Mouse (Mus musculus) midbrain, embryonic 10.5 days (tissue): ENCODE data around the gene Tspan31. TPM values are rescaled to one million over a fixed set of nuclear protein-coding genes. Genes with fewer than 3 reads are reported as not detected.
"Not testable (repeated sequence)": the region's sequence is repeated elsewhere in the genome, so short reads cannot be mapped to it uniquely, and the experiment has no call there.

Experiments
- DNase-seq: peaks from one replicate; pipeline ENCODE4 v3.0.0-alpha.2; 2017; ENCODE audit warnings: low spot score
- H3K27ac ChIP-seq: fragments of 300-500 bp; sonication (generic); replicated peaks from 2 replicates; pipeline ENCODE4 v1.5.1; 2016; ENCODE audit warnings: mild to moderate bottlenecking
- H3K27me3 ChIP-seq: fragments of 300-500 bp; sonication (generic); 2 replicates; pipeline ENCODE4 v1.6.1; 2016; ENCODE audit warnings: low read depth, mild to moderate bottlenecking; ENCODE audit not compliant: poor library complexity, severe bottlenecking
- H3K36me3 ChIP-seq: fragments of 300-500 bp; sonication (generic); 2 replicates; pipeline ENCODE4 v1.6.1; 2016; ENCODE audit warnings: mild to moderate bottlenecking, moderate library complexity
- H3K4me1 ChIP-seq: fragments of 300-500 bp; sonication (generic); 2 replicates; pipeline ENCODE4 v1.6.1; 2016
- H3K4me3 ChIP-seq: fragments of 300-500 bp; sonication (generic); 2 replicates; pipeline ENCODE4 v1.5.1; 2016; ENCODE audit warnings: mild to moderate bottlenecking, moderate library complexity
- H3K9me3 ChIP-seq: fragments of 300-500 bp; sonication (generic); replicated peaks from 2 replicates; pipeline ENCODE4 v1.6.1; 2016; ENCODE audit warnings: mild to moderate bottlenecking
- WGBS: fragments of 180-500 bp; shearing (Covaris S2); methylation state at CpG from one replicate; pipeline ENCODE4 v1.1.7; 2016; 5-methylcytosine and 5-hydroxymethylcytosine counted together
- polyA plus RNA-seq: library from polyadenylated mRNA; unstranded; fragments of >200 nt; fragmentation: Nextera tagmentation; extraction: Ambion mirVana; gene quantifications from 2 replicates; pipeline ENCODE4 v1.2.1, GENCODE M21; 2016

Tspan31 gene
- polyA plus RNA-seq, 1 experiment from 2014 or later, result 197 TPM

- H3K27me3 ChIP-seq, result peaks cover 92% of the 10 kb centered on the region
- DNase-seq, result peak; percentile 40
- 3% methylated on average over 48 of the region's 48 CpGs for WGBS
These were observed 11.1 kb upstream of the Tspan31 start for GRCm38 (mm10) chr10:127080901-127081780.

GRCm38 (mm10) chr10:127079665-127080391 lies 9.8 kb upstream of the Tspan31 start:
- peaks cover 98% of the 10 kb centered on the region for H3K27me3 ChIP-seq
- 1% methylated on average over 70 of the region's 70 CpGs for WGBS
- peak overlapping the region; percentile 73 for H3K4me3 ChIP-seq
- no peaks in the 10 kb centered on the region; the same call in 1 of the 2 replicates for H3K9me3 ChIP-seq
- peak; percentile 59 for DNase-seq
- H3K36me3 ChIP-seq, result no peaks in the 10 kb centered on the region
- peak overlapping the region; percentile 83 for H3K27ac ChIP-seq
- peaks cover 73% of the 10 kb centered on the region for H3K4me1 ChIP-seq

More at GRCm38 (mm10) chr10:127080901-127081780, 11.1 kb upstream of the Tspan31 start:
- Histone ChIP-seq H3K36me3 (no peaks in the 10 kb centered on the region), H3K9me3 (no peaks in the 10 kb centered on the region; the same call in 1 of the 2 replicates), H3K4me3 (peak overlapping the region; percentile 73), H3K27ac (0 out of 2 replicates have a peak overlapping the region, but pooled peaks have one; percentile 59), H3K4me1 (peaks cover 67% of the 10 kb centered on the region)

GRCm38 (mm10) chr10:127078677-127079575 lies 8.9 kb upstream of the Tspan31 start:
- Histone ChIP-seq H3K27me3 (peaks cover 90% of the 10 kb centered on the region), H3K27ac (peak overlapping the region; percentile 83), H3K9me3 (no peaks in the 10 kb centered on the region; the same call in 1 of the 2 replicates), H3K36me3 (no peaks in the 10 kb centered on the region), H3K4me3 (peak overlapping the region; percentile 73), H3K4me1 (peaks cover 73% of the 10 kb centered on the region)
- WGBS, result under 1% methylated on average over 46 of the region's 49 CpGs
- DNase-seq, result peak; percentile 75

GRCm38 (mm10) chr10:127078001-127078676 lies 8.1 kb upstream of the Tspan31 start:
- WGBS, result 2% methylated on average over 12 of the region's 12 CpGs
- no peak for DNase-seq
- no peaks in the 10 kb centered on the region; the same call in 1 of the 2 replicates for H3K9me3 ChIP-seq
- peaks cover 68% of the 10 kb centered on the region for H3K4me1 ChIP-seq
- H3K36me3 ChIP-seq, result no peaks in the 10 kb centered on the region
- H3K27ac ChIP-seq, result peak overlapping the region; percentile 83
- peaks cover 82% of the 10 kb centered on the region for H3K27me3 ChIP-seq
- H3K4me3 ChIP-seq, result peak overlapping the region; percentile 73

- 6% methylated on average over 10 of the region's 10 CpGs for WGBS
- Histone ChIP-seq H3K27me3 (peaks cover 75% of the 10 kb centered on the region), H3K9me3 (no peaks in the 10 kb centered on the region; the same call in 1 of the 2 replicates), H3K36me3 (no peaks in the 10 kb centered on the region), H3K27ac (peak overlapping the region; percentile 83; the same call in 1 of the 2 replicates), H3K4me1 (peaks cover 62% of the 10 kb centered on the region), H3K4me3 (peak overlapping the region; percentile 73)
- DNase-seq, result no peak
These were observed 7.5 kb upstream of the Tspan31 start for GRCm38 (mm10) chr10:127077515-127077914.

- H3K27ac ChIP-seq, result no peak overlapping the region
- no peaks in the 10 kb centered on the region for H3K36me3 ChIP-seq
- no peak overlapping the region for H3K4me3 ChIP-seq
- DNase-seq, result no peak
- 65% methylated on average over 4 of the region's 4 CpGs for WGBS
- H3K27me3 ChIP-seq, result peaks cover 61% of the 10 kb centered on the region
- H3K9me3 ChIP-seq, result no peaks in the 10 kb centered on the region; the same call in 1 of the 2 replicates
- H3K4me1 ChIP-seq, result peaks cover 53% of the 10 kb centered on the region
These were observed 6.0 kb upstream of the Tspan31 start for GRCm38 (mm10) chr10:127076082-127076481.

- Histone ChIP-seq H3K27ac (peak overlapping the region; percentile 9; the same call in 1 of the 2 replicates), H3K4me1 (peaks cover 53% of the 10 kb centered on the region), H3K9me3 (no peaks in the 10 kb centered on the region; the same call in 1 of the 2 replicates), H3K27me3 (peaks cover 57% of the 10 kb centered on the region), H3K36me3 (no peaks in the 10 kb centered on the region), H3K4me3 (no peak overlapping the region)
- 81% methylated on average over 8 of the region's 8 CpGs for WGBS
- DNase-seq, result no peak
These were observed 5.6 kb upstream of the Tspan31 start for GRCm38 (mm10) chr10:127075651-127076050.

GRCm38 (mm10) chr10:127075080-127075479 lies 5.0 kb upstream of the Tspan31 start, which contains the start of gene Agap2:
Gene Agap2, plus strand, starts transcription at chr10:127075284.
- Histone ChIP-seq H3K27ac (peak within 1 kb of the TSS; percentile 9; the same call in 1 of the 2 replicates), H3K9me3 (no peaks in the 10 kb centered on the region; the same call in 1 of the 2 replicates), H3K4me1 (peaks cover 49% of the 10 kb centered on the region), H3K4me3 (no peak within 1 kb of the TSS), H3K36me3 (no peaks in the 10 kb centered on the region), H3K27me3 (peaks cover 51% of the 10 kb centered on the region)
- 70% methylated on average over 9 of the region's 9 CpGs for WGBS
- no peak for DNase-seq

GRCm38 (mm10) chr10:127073981-127074380 lies 3.9 kb upstream of the Tspan31 start:
- peaks cover 40% of the 10 kb centered on the region for H3K27me3 ChIP-seq
- H3K4me1 ChIP-seq, result peaks cover 44% of the 10 kb centered on the region
- WGBS, result 98% methylated on average over 1 of the region's 1 CpGs
- no peaks in the 10 kb centered on the region for H3K36me3 ChIP-seq
- H3K4me3 ChIP-seq, result no peak overlapping the region
- H3K27ac ChIP-seq, result no peak overlapping the region
- DNase-seq, result no peak
- H3K9me3 ChIP-seq, result no peaks in the 10 kb centered on the region

- H3K27ac ChIP-seq, H3K4me3 ChIP-seq, H3K9me3 ChIP-seq, DNase-seq: not testable (repeated sequence)
- Histone ChIP-seq H3K36me3 (peaks cover 10% of the 10 kb centered on the region), H3K4me1 (peaks cover 44% of the 10 kb centered on the region), H3K27me3 (peaks cover 32% of the 10 kb centered on the region)
- WGBS, result 86% methylated on average over 2 of the region's 2 CpGs
These were observed 2.9 kb upstream of the Tspan31 start for GRCm38 (mm10) chr10:127072969-127073368.

- peaks cover 25% of the 10 kb centered on the region for H3K27me3 ChIP-seq
- H3K4me3 ChIP-seq, H3K27ac ChIP-seq, H3K9me3 ChIP-seq, DNase-seq: not testable (repeated sequence)
- H3K4me1 ChIP-seq, result peaks cover 40% of the 10 kb centered on the region
- 92% methylated on average over 4 of the region's 4 CpGs for WGBS
- peaks cover 17% of the 10 kb centered on the region for H3K36me3 ChIP-seq
These were observed 2.2 kb upstream of the Tspan31 start for GRCm38 (mm10) chr10:127072270-127072669.
